Mouse (Mus musculus) forebrain, embryonic 10.5 days (tissue): ENCODE data around the gene Best2. TPM values are rescaled to one million over a fixed set of nuclear protein-coding genes. Genes with fewer than 3 reads are reported as not detected.

Experiments
- DNase-seq: peaks from one replicate; pipeline ENCODE4 v3.0.0-alpha.2; 2017; ENCODE audit warnings: low spot score; ENCODE audit errors: extremely low spot score
- H3K27ac ChIP-seq: fragments of 300-500 bp; sonication (generic); 2 replicates; pipeline ENCODE4 v1.5.1; 2016; ENCODE audit warnings: mild to moderate bottlenecking
- H3K27me3 ChIP-seq: fragments of 300-500 bp; sonication (generic); 2 replicates; pipeline ENCODE4 v1.6.1; 2016; ENCODE audit warnings: mild to moderate bottlenecking; ENCODE audit not compliant: poor library complexity, severe bottlenecking
- H3K36me3 ChIP-seq: fragments of 300-500 bp; sonication (generic); replicated peaks from 2 replicates; pipeline ENCODE4 v1.6.1; 2016; ENCODE audit warnings: mild to moderate bottlenecking, moderate library complexity
- H3K4me1 ChIP-seq: fragments of 300-500 bp; sonication (generic); 2 replicates; pipeline ENCODE4 v1.6.1; 2016
- H3K4me3 ChIP-seq: fragments of 300-500 bp; sonication (generic); 2 replicates; pipeline ENCODE4 v1.5.1; 2016; ENCODE audit warnings: mild to moderate bottlenecking, moderate library complexity
- H3K9me3 ChIP-seq: fragments of 300-500 bp; sonication (generic); 2 replicates; pipeline ENCODE4 v1.6.1; 2016; ENCODE audit warnings: mild to moderate bottlenecking, moderate library complexity
- WGBS: fragments of 180-500 bp; shearing (Covaris S2); methylation state at CpG from one replicate; pipeline ENCODE4 v1.1.7; 2016; 5-methylcytosine and 5-hydroxymethylcytosine counted together
- polyA plus RNA-seq: library from polyadenylated mRNA; unstranded; fragments of >200 nt; fragmentation: Nextera tagmentation; extraction: Ambion mirVana; gene quantifications from 2 replicates; pipeline ENCODE4 v1.2.1, GENCODE M21; 2016

The Best2 gene
- not detected in 2 replicates for polyA plus RNA-seq

DNA sequence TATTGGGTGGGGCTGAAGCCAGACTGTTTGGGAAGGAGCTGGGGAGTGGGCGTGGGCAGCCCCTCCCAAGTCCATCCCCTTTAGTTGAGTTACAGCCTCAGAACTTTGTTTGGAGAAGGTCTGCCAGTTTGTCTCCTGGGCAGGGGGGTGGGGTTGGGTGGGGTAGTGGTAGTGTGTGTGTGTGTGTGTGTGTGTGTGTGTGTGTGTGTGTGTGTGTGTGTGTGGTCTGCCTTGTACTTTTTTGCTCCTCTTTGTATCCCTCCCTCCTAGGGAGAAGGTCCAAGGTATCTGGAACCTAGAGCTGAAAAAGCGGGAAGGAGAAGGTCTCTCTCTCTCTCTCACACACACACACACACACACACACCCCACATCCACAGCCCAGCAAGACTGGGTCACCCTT lies at the start of gene Best2:
Gene Best2, minus strand, starts transcription at position 101 of the 400 bp plus-strand sequence.
- peaks cover 20% of the 10 kb centered on the region for H3K4me1 ChIP-seq
- H3K27ac ChIP-seq: peak within 1 kb of the TSS; percentile 68
- H3K9me3 ChIP-seq: no peaks in the 10 kb centered on the region
- peaks cover 28% of the 10 kb centered on the region for H3K36me3 ChIP-seq
- 59% methylated on average over 1 of the region's 2 CpGs for WGBS
- DNase-seq: no peak
- H3K27me3 ChIP-seq: peaks cover 50% of the 10 kb centered on the region
- peak within 1 kb of the TSS; percentile 49 for H3K4me3 ChIP-seq

DNA sequence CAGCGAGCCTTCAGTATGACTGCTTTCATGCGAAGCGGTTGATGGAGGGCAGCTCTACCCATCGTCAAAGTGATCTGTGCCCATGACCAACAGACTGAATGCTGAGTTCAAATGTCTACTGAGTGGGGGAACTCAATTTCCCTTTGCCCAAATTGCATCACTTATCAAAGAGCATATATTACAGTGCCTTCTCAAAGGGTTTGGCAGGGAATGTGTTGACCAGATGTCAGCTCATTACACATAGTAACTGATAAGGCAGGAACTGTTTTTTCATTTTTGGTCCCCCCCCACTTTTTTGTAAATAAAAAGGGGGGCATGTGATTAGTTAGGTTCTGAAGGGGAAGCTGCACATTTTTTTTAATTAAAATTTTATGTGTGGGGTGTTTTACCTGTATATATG lies 48.3 kb upstream of the Best2 start:
- H3K36me3 ChIP-seq: peaks cover 44% of the 10 kb centered on the region
- WGBS: 96% methylated on average over 4 of the region's 4 CpGs
- peaks cover 17% of the 10 kb centered on the region for H3K4me1 ChIP-seq
- no peak overlapping the region for H3K4me3 ChIP-seq
- H3K27ac ChIP-seq: no peak overlapping the region
- DNase-seq: no peak
- no peaks in the 10 kb centered on the region for H3K27me3 ChIP-seq
- H3K9me3 ChIP-seq: no peaks in the 10 kb centered on the region

DNA sequence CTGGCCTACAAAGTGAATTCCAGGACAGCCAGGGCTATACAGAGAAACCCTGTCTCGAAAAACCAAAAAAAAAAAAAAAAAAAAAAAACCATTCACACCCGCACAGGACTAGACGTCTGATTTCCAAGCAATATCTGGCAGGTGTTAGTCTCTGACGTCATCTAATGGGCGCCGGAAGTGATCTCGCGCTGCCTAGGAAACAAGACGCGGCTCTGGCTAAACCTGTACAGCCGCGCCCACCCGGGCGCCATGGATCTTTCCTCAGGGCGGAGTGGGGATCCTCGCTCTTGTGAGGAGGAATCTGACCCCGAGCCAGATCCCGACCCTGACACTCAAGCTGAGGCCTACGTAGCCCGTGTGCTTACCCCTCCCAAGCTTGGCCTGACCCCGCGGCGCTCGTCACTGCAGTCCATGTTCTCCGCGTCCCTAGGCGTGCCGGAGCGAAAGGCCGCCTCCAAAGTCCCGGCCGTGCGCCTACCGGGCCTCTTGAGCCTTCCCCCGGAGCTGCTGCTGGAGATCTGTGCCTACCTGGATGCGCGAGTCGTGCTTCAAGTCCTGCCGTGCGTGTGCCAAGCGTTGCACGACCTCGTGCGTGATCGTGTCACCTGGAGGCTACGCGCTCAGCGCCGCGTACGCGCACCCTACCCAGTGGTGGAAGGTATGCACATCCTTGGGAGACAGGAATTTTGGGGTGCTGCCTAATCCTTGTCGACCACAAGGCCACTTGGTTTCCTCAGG lies 45.7 kb upstream of the Best2 start, which contains the start of gene Fbxw9:
Gene Fbxw9, plus strand, starts transcription at position 177 of the 738 bp plus-strand sequence.
- Histone ChIP-seq H3K4me1 (peaks cover 17% of the 10 kb centered on the region), H3K9me3 (no peaks in the 10 kb centered on the region), H3K36me3 (peaks cover 47% of the 10 kb centered on the region), H3K27me3 (no peaks in the 10 kb centered on the region), H3K27ac (peak within 1 kb of the TSS; percentile 76), H3K4me3 (peak within 1 kb of the TSS; percentile 69)
- WGBS: 1% methylated on average over 53 of the region's 53 CpGs
- DNase-seq: peak; percentile 92

DNA sequence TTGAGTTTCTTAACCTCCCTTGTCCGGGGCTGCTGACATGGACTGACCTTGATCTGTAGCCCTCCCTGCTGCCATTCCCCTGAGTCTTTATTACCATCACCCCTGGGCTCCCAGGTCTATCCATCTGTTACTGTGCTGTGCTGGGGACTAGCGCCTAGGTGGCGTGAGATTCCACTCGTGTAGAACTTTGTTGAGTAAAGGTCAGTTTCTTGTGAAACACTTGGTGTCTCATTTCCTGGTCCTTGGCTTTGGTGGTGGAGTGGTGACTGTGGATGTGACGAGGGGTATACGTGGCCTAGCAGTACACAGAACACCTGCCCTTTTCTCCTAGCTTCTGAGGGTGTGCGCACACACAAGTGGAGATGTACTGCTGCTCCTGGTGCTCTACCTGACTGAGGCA lies 43.0 kb upstream of the Best2 start:
- H3K4me1 ChIP-seq: peaks cover 17% of the 10 kb centered on the region
- H3K27me3 ChIP-seq: no peaks in the 10 kb centered on the region
- 90% methylated on average over 7 of the region's 7 CpGs for WGBS
- H3K9me3 ChIP-seq: no peaks in the 10 kb centered on the region
- no peak overlapping the region for H3K27ac ChIP-seq
- no peak for DNase-seq
- no peak overlapping the region for H3K4me3 ChIP-seq
- H3K36me3 ChIP-seq: peaks cover 60% of the 10 kb centered on the region

DNA sequence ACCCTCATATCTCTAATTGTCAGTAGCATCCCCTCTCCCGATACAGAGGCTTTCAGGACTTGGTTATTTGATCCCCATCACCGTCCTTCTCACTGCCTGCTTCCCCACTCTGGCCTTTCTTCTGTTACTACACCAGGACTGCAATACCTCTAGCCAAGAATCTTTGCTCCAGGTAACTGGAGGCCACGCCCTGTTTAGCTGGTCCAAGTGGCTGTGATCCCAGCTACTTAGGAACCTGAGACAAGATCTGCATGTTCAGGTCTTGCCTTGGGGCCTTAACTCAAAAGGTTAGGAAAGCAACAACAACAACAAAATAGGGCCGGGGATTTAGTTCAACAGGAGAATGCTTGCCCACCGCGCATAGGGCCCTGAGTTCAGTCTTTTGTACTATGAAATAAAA lies 29.3 kb upstream of the Best2 start:
- DNase-seq: no peak
- no peak overlapping the region for H3K4me3 ChIP-seq
- peaks cover 97% of the 10 kb centered on the region for H3K36me3 ChIP-seq

DNA sequence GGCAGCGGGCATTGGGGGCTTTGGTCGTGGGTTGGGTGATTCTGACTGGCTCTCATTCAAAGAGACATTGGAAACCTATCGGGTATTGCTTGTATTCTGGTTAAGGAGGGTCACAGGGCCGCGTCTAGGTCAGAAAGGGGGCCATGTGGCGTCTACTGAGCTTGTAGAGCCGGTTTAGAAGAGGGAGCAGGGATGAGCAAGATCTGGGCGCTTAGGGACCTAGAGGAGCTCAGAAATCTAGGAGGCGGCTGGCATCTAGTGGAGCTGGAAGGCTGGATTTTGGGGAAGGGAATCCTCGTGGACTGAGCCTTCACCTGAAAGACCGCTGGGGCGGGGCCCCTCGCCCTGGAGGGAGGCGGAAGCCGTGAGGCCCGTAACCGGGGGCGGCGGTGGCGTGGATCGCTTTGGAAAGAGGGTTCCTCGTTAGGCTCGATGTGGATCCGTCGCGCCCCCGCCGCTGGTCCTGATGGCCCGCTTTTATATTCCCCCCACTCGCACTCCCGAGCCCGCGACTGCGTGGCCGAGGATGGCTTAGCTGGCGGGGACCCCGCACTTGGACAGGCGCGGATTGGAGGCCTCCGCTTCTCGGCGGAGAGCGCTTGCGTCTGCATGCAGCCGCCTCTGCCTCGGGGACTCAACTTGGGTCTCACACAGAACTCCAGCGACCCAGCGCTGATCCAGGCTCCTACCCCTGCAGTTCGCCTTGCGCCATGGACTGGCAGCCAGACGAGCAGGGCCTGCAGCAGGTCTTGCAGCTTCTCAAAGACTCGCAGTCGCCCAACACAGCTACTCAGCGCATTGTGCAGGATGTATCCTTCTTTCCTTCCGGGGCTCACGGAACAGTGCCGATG lies 23.6 kb upstream of the Best2 start:
- Histone ChIP-seq H3K36me3 (peaks cover 55% of the 10 kb centered on the region), H3K9me3 (no peaks in the 10 kb centered on the region), H3K27me3 (no peaks in the 10 kb centered on the region), H3K4me3 (peak overlapping the region; percentile 87), H3K27ac (peak overlapping the region; percentile 99), H3K4me1 (peaks cover 43% of the 10 kb centered on the region)
- DNase-seq: peak; percentile 53
- under 1% methylated on average over 57 of the region's 57 CpGs for WGBS

More for the DNA sequence above, 29.3 kb upstream of the Best2 start:
- Histone ChIP-seq H3K4me1 (peaks cover 14% of the 10 kb centered on the region), H3K9me3 (no peaks in the 10 kb centered on the region), H3K27me3 (no peaks in the 10 kb centered on the region), H3K27ac (no peak overlapping the region)
- WGBS: 93% methylated on average over 6 of the region's 6 CpGs

DNA sequence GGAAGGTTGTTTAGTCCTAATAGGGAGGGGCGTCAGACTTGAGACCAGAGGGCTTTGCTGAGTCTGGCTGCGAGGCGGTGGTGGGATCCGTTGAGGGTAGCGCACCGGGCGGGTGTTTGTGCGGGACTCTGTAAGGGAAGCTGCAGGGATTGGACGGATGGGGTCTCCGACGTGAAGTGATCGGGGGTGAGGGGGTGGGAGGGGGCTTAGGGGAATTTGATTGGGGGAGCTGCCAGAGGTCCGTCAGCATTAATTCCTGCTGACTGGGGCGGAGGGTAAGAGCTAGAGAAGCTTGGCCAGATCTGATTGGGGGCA lies 23.0 kb upstream of the Best2 start:
- Histone ChIP-seq H3K4me3 (peak overlapping the region; percentile 87), H3K36me3 (peaks cover 55% of the 10 kb centered on the region), H3K27me3 (no peaks in the 10 kb centered on the region), H3K27ac (peak overlapping the region; percentile 99), H3K4me1 (peaks cover 43% of the 10 kb centered on the region), H3K9me3 (no peaks in the 10 kb centered on the region)
- DNase-seq: no peak
- WGBS: under 1% methylated on average over 14 of the region's 14 CpGs

DNA sequence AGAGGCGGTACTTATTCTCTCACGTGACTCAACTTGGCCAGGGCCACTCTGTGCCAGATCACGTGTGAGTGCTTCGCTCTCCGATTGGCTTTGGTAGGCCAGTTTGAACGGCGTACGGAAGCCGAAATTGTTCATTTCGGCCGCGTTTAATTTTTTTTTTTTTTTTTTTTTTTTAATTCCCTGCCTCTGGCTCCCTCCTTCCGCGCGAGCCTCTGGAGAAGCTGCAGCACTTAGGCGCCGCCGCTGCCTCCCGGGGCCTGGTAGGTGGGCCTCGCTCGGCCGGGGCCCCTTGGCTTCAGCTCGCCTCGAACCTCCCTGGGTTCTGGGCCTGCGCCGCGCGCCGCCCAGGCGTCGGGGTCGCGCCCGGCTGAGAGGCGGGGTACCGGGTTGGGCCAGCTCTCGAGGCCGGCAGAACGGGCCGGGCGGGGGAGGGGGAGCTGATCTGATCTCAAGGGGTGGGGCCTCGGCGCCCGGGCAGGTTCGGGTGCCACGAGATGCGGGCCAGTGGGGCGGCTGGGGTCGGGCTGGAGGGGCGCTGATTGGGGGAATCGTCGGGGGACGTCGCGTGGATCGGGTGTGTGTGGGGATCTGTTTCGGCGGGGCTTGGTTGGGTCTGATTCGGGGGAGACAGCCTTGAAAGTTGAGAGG lies 22.5 kb upstream of the Best2 start, which contains the start of gene Tnpo2:
Gene Tnpo2, plus strand, starts transcription at position 198 of the 648 bp plus-strand sequence.
- peak; percentile 88 for DNase-seq
- peak within 1 kb of the TSS; percentile 87 for H3K4me3 ChIP-seq
- H3K36me3 ChIP-seq: peaks cover 55% of the 10 kb centered on the region
- no peaks in the 10 kb centered on the region for H3K9me3 ChIP-seq
- WGBS: under 1% methylated on average over 59 of the region's 59 CpGs
- H3K27me3 ChIP-seq: no peaks in the 10 kb centered on the region
- H3K4me1 ChIP-seq: peaks cover 43% of the 10 kb centered on the region
- peak within 1 kb of the TSS; percentile 99 for H3K27ac ChIP-seq

- peak overlapping the region; percentile 99 for H3K27ac ChIP-seq
- H3K27me3 ChIP-seq: no peaks in the 10 kb centered on the region
- no peak for DNase-seq
- 0% methylated on average over 9 of the region's 9 CpGs for WGBS
- peaks cover 55% of the 10 kb centered on the region for H3K36me3 ChIP-seq
- H3K9me3 ChIP-seq: no peaks in the 10 kb centered on the region
- H3K4me1 ChIP-seq: peaks cover 43% of the 10 kb centered on the region
- peak overlapping the region; percentile 87 for H3K4me3 ChIP-seq
These were observed 22.0 kb upstream of the Best2 start for GRCm38 (mm10) chr8:85036381-85036717.

DNA sequence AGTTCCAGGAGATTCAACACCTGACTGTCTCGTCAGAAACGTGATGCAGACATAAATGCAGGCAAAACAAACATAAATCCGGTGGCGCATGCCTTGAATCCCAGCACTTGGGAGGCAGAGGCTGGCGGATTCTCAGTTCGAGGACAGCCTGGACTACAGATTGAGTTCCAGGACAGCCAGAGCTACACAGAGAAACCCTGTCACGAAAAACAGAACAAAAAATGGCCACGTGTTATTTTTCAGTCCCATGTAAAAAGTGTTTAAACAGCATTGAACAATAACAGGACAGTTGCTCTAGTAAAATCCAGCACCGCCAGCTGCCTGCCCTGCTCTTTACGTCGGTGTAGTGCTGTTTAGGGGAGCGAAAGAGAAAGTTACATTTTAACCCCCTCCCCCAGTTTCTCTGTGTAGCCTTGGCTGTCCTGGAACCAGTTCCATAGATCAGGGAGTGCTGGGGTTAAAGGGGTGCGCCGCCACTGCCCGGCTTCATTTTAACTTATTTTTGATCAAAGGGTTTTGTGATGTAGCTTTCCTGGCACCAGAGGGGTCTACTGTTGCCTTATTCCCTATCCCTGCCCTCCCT lies 21.5 kb upstream of the Best2 start:
- no peak for DNase-seq
- peaks cover 43% of the 10 kb centered on the region for H3K4me1 ChIP-seq
- H3K27me3 ChIP-seq: no peaks in the 10 kb centered on the region
- H3K36me3 ChIP-seq: peaks cover 54% of the 10 kb centered on the region
- WGBS: 1% methylated on average over 15 of the region's 15 CpGs
- peak overlapping the region; percentile 87 for H3K4me3 ChIP-seq
- H3K9me3 ChIP-seq: no peaks in the 10 kb centered on the region
- peak overlapping the region; percentile 99 for H3K27ac ChIP-seq

DNA sequence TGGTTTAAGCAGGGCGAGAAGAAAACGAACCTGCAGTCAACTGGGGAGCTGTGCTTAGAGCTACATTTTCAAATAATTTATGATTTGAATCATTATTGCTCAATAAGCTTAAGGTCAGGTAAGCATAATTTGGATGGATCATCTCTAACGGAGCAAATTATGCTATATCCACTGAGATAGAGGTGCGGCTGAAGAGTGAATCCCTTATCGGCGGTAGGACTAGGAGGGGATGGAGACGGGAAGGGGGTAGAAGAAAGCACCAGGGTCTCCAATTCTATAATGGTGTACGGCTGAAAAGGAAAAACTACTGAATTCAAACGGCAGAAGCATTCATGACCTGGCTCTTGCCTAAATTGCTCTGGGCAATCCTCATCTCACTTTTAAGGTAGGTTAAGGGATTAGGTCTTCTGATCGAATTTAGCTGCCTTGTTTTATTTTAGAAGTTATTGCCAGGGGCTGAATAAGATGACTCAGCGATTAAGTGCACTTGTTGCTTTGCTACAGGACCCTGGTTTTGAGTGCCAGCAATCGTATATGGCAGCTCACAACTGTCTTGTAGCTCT lies 20.9 kb upstream of the Best2 start:
- Histone ChIP-seq H3K36me3 (peaks cover 54% of the 10 kb centered on the region), H3K4me1 (peaks cover 43% of the 10 kb centered on the region), H3K27ac (peak overlapping the region; percentile 99), H3K9me3 (no peaks in the 10 kb centered on the region), H3K4me3 (peak overlapping the region; percentile 87), H3K27me3 (no peaks in the 10 kb centered on the region)
- DNase-seq: peak; percentile 28
- 9% methylated on average over 12 of the region's 12 CpGs for WGBS

GRCm38 (mm10) chr8:85034764-85035163 lies 20.4 kb upstream of the Best2 start:
- no peaks in the 10 kb centered on the region for H3K27me3 ChIP-seq
- H3K27ac ChIP-seq: peak overlapping the region; percentile 99
- 4% methylated on average over 13 of the region's 13 CpGs for WGBS

More at GRCm38 (mm10) chr8:85034764-85035163, 20.4 kb upstream of the Best2 start:
- Histone ChIP-seq H3K4me1 (peaks cover 40% of the 10 kb centered on the region), H3K9me3 (no peaks in the 10 kb centered on the region), H3K4me3 (peak overlapping the region; percentile 87), H3K36me3 (peaks cover 54% of the 10 kb centered on the region)
- peak; percentile 75 for DNase-seq
